Mouse (Mus musculus) limb, embryonic 10.5 days (tissue): ENCODE data around the gene Lama5. TPM values are rescaled to one million over a fixed set of nuclear protein-coding genes. Genes with fewer than 3 reads are reported as not detected.
A peak's percentile ranks its signal among the peaks of the same experiment; 100 is the strongest.

Experiments used
- DNase-seq: peaks from one replicate; pipeline ENCODE4 v3.0.0-alpha.2; 2017; ENCODE audit warnings: low spot score
- H3K27ac ChIP-seq: fragments of 300-500 bp; sonication (generic); 2 replicates; pipeline ENCODE4 v1.5.1; 2016; ENCODE audit warnings: mild to moderate bottlenecking
- H3K27me3 ChIP-seq: fragments of 300-500 bp; sonication (generic); 2 replicates; pipeline ENCODE4 v1.6.1; 2016; ENCODE audit warnings: low read depth, mild to moderate bottlenecking; ENCODE audit not compliant: poor library complexity, severe bottlenecking
- H3K36me3 ChIP-seq: fragments of 300-500 bp; sonication (generic); 2 replicates; pipeline ENCODE4 v1.6.1; 2016; ENCODE audit warnings: mild to moderate bottlenecking, moderate library complexity
- H3K4me1 ChIP-seq: fragments of 300-500 bp; sonication (generic); 2 replicates; pipeline ENCODE4 v1.6.1; 2016
- H3K4me3 ChIP-seq: fragments of 300-500 bp; sonication (generic); 2 replicates; pipeline ENCODE4 v1.5.1; 2016; ENCODE audit warnings: mild to moderate bottlenecking, moderate library complexity
- H3K9me3 ChIP-seq: fragments of 300-500 bp; sonication (generic); replicated peaks from 2 replicates; pipeline ENCODE4 v1.6.1; 2016; ENCODE audit warnings: mild to moderate bottlenecking
- WGBS: fragments of 180-500 bp; shearing (Covaris S2); methylation state at CpG from one replicate; pipeline ENCODE4 v1.1.7; 2016; 5-methylcytosine and 5-hydroxymethylcytosine counted together
- polyA plus RNA-seq: library from polyadenylated mRNA; unstranded; fragments of >200 nt; fragmentation: Nextera tagmentation; extraction: Ambion mirVana; gene quantifications from 2 replicates; pipeline ENCODE4 v1.2.1, GENCODE M21; 2016

The Lama5 gene
- polyA plus RNA-seq, 1 experiment from 2014 or later, result 18.2 TPM

DNA sequence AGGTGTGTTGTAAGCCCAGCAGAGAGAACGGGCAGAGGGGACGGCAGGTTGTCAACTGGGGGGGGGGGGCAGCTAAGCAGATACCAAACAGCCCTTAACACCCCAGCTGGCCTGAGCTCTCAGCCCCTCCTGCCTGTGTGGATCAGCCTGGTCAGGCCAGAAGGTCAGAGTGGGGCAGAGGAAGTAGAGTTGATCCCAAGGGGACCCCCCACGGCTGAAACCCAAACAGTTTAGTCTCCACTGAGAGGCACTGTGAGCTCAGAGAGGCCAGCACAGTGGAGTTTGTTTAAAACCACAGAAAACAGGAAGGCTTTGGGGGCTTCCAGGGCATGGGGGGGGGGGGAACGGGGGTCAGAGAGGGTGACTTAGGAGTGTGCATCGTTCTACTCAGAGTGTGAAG, 8.7 kb downstream of the Lama5 start:
- Histone ChIP-seq H3K27ac (peak overlapping the region; percentile 71; the same call in 1 of the 2 replicates), H3K9me3 (no peaks in the 10 kb centered on the region), H3K27me3 (no peaks in the 10 kb centered on the region), H3K36me3 (no peaks in the 10 kb centered on the region), H3K4me3 (no peak overlapping the region), H3K4me1 (peaks cover 55% of the 10 kb centered on the region)
- 69% methylated on average over 5 of the region's 5 CpGs for WGBS
- no peak for DNase-seq

DNA sequence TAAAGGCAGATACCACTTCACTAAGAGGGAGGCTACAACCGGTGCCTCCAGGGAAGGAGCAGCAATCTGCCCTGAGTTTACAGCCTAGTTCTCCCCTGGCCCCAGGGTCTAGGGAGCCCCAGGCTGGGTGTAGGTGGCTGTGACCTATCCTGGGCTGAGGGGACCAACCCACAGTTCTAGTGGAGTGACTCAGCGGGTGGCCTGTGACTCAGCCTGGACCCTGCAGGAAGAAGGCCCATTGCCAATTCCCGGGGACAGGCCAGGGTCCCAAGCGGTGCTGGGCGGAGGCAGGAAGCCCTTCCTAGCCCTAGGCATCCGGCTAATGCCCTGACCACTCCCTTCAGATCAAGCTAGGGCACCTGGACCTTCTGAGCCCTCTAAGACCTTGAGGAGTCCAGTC, 9.7 kb downstream of the Lama5 start:
- Histone ChIP-seq H3K36me3 (no peaks in the 10 kb centered on the region), H3K4me1 (peaks cover 54% of the 10 kb centered on the region), H3K9me3 (no peaks in the 10 kb centered on the region), H3K27me3 (no peaks in the 10 kb centered on the region), H3K27ac (peak overlapping the region; percentile 22; the same call in 1 of the 2 replicates), H3K4me3 (no peak overlapping the region)
- WGBS, result 80% methylated on average over 6 of the region's 6 CpGs
- no peak for DNase-seq

DNA sequence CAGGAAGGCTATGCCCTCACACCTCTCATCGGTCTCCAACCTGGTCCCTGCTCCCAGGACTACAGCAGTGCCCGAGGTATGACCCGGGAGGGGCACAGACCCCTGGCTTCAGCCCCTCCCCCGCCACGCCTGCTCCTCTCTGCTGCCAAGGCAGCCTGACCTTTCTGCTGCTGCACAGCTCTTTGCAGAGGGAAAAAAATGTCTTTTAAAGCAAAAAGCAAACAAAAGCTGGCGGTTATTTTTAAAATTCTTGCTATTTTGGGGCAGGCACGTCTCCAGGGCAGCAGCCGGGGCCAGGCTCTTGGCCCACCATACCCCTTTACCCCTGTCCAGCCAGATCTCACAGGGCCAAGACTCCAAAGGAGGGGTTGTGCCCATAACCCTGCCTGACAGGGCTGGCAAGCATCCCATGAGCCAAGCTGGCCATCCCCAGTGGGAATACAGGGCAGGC, 10.6 kb downstream of the Lama5 start:
- H3K4me1 ChIP-seq, result peaks cover 51% of the 10 kb centered on the region
- H3K36me3 ChIP-seq, result no peaks in the 10 kb centered on the region
- peak overlapping the region; percentile 38 for H3K27ac ChIP-seq
- H3K9me3 ChIP-seq, result no peaks in the 10 kb centered on the region
- H3K27me3 ChIP-seq, result no peaks in the 10 kb centered on the region
- no peak for DNase-seq
- 81% methylated on average over 8 of the region's 8 CpGs for WGBS
- no peak overlapping the region for H3K4me3 ChIP-seq

DNA sequence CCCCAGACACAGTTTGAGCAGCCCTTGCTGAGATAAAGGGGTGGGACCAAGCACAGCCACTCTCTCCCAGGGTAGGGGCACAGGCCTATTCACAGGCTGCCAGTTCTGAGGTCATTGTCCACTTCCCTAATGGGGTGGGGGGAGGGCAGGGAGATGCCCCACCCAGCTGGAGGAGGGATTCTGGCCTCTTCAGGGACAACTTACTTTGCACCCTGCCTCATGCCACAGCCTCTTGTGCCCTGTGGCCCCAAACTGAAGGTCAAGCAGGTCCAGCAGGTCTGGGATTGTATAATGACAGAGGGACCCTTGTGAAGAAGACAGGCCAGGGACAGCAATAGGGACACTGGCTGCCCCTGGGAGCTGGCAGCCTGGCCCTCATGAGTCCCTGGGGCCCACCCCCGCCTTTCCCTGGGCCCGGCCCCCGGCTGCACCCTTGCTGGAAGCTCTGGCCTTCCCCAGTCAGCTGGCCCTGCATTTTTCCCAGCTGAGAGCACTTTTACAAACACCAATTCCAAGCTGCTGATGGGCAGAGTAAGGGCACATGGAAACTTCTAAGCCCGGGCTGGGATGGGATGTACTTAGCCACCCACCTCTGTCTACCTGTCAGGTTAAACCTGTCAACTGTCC, 11.2 kb downstream of the Lama5 start:
- H3K9me3 ChIP-seq, result no peaks in the 10 kb centered on the region
- WGBS, result 92% methylated on average over 4 of the region's 4 CpGs
- H3K27ac ChIP-seq, result peak overlapping the region; percentile 38
- peaks cover 46% of the 10 kb centered on the region for H3K4me1 ChIP-seq
- DNase-seq, result no peak
- no peaks in the 10 kb centered on the region for H3K36me3 ChIP-seq
- no peaks in the 10 kb centered on the region for H3K27me3 ChIP-seq
- no peak overlapping the region for H3K4me3 ChIP-seq

DNA sequence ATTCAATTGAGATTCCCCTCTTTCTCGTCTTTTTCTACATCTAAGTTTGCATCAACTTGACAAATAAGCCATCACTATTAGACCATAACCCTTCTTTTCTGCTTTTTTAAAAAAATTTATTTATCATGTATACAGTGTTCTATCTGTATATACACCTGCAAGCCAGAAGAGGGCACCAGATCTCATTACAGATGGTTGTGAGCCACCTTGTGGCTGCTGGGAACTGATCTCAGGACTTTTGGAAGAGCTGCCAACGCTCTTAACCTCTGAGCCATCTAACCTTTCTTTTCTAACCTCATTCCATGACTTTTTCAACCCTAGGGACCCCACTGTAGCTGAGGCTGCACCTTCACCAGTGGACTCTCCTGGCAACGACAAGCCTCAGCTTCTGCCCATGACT, 13.4 kb downstream of the Lama5 start:
- Histone ChIP-seq H3K36me3 (no peaks in the 10 kb centered on the region), H3K4me3 (no peak overlapping the region), H3K27me3 (no peaks in the 10 kb centered on the region), H3K27ac (no peak overlapping the region), H3K9me3 (no peaks in the 10 kb centered on the region), H3K4me1 (peaks cover 29% of the 10 kb centered on the region)
- DNase-seq, result no peak
- WGBS, result 93% methylated on average over 3 of the region's 3 CpGs

DNA sequence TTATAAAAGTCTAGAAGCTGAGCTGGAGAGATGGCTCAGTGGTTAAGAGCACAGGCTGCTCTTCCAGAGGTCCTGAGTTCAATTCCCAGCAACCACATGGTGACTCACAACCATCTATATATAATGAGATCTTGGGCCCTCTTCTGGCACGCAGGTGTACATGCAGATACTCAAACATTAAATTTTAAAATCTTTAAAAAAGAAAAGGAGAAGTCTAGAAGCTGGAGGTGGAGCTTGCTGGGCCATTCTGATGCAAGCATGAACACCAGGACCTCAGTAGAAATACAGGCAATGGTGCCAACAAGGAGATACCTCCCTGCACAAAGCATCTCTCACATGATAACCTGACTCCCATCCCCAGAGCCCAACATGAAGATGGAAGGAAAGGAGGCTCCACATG, 16.7 kb downstream of the Lama5 start:
- no peak overlapping the region for H3K4me3 ChIP-seq
- no peaks in the 10 kb centered on the region for H3K9me3 ChIP-seq
- H3K27ac ChIP-seq, result no peak overlapping the region
- H3K36me3 ChIP-seq, result 0 out of 2 replicates have a peak, but pooled peaks cover 2% of the 10 kb centered on the region
- DNase-seq, result no peak
- H3K27me3 ChIP-seq, result no peaks in the 10 kb centered on the region
- peaks cover 11% of the 10 kb centered on the region; the same call in 1 of the 2 replicates for H3K4me1 ChIP-seq
- 88% methylated on average over 1 of the region's 1 CpGs for WGBS

DNA sequence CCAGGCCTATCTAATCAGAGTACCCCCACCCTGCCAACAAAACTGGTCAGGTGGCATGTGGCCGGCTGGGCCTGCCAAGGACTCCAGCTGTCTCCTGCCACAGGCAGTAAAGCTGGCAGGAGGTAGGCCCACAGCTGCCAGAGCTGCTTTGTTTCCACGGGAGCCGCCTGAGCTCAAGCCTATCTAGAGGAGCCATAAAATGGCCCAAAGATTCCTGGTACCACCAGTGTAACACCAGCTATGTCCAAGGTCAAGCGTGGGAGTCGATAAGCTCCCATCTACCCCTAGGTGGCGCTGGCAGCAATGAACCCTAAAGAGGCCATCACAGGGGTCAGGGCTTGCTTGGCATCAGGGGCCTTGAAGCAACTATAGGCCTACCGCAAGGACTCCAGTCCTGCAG, 17.8 kb downstream of the Lama5 start:
- DNase-seq, result peak; percentile 59
- H3K27me3 ChIP-seq, result no peaks in the 10 kb centered on the region
- 67% methylated on average over 7 of the region's 7 CpGs for WGBS
- H3K4me1 ChIP-seq, result peaks cover 11% of the 10 kb centered on the region; the same call in 1 of the 2 replicates
- no peak overlapping the region for H3K4me3 ChIP-seq
- no peaks in the 10 kb centered on the region for H3K9me3 ChIP-seq
- 0 out of 2 replicates have a peak, but pooled peaks cover 2% of the 10 kb centered on the region for H3K36me3 ChIP-seq
- no peak overlapping the region for H3K27ac ChIP-seq

DNA sequence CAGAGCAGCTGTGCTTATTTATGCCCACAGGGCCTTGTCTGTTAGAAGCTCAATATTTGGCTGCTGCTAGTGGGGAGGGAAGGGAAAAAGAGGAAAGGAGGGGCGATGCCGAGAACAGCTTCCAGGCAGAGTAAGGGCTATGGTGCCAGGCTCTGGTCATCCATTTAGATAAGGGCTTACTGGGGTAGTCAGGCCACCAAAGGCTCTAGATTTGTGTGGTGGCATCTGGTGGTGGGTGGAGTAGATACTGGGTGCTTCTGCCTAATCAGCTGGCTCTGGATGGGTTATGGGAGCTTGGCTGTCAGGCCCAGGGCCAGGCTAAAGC, 19.7 kb downstream of the Lama5 start:
- Histone ChIP-seq H3K4me3 (no peak overlapping the region), H3K27ac (no peak overlapping the region), H3K27me3 (no peaks in the 10 kb centered on the region), H3K9me3 (no peaks in the 10 kb centered on the region), H3K36me3 (0 out of 2 replicates have a peak, but pooled peaks cover 2% of the 10 kb centered on the region), H3K4me1 (peaks cover 13% of the 10 kb centered on the region; the same call in 1 of the 2 replicates)
- WGBS, result 92% methylated on average over 2 of the region's 2 CpGs
- no peak for DNase-seq

DNA sequence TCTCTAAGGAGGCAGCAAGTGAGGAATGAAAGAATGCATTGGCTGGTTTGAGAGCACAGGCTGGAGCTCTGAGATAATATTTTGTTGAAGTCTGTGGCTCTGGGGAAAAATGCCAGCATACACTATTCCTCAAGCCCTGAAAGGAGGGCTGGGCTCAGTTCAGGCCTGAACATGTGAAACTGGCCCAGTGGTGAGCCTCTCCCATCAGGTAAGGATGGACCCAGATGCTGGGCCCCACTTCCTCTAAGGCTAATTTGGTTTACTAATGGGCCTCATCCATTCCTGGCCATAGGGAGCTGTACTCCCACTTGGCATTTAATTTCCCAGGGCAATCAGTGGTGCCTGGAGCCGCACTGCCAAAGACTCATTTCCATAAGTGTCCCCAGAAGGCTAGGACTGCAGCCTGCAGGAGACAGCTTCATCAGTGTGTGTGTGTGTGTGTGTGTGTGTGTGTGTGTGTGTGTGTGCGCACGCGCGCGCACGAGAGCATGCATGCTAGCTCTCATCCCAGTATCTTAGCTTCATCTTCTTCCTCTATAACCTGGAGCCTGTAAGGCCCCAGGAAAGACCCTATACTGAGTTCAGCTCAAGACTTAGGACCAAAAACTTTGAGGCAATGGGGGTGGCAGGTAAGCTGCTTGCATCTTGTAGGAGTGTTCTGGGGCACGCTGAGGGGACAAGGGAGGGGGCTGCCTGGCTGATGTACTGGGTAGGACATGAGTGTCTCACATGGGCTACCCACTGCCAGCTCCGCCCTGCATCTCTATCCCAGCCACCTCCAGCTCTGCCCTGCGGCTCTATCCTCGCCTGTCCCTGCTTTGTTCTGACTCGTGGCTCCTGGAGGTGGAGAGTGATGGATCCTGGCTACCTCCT, 20.3 kb downstream of the Lama5 start:
- WGBS, result 91% methylated on average over 12 of the region's 12 CpGs
- DNase-seq, result no peak
- 0 out of 2 replicates have a peak, but pooled peaks cover 2% of the 10 kb centered on the region for H3K36me3 ChIP-seq

DNA sequence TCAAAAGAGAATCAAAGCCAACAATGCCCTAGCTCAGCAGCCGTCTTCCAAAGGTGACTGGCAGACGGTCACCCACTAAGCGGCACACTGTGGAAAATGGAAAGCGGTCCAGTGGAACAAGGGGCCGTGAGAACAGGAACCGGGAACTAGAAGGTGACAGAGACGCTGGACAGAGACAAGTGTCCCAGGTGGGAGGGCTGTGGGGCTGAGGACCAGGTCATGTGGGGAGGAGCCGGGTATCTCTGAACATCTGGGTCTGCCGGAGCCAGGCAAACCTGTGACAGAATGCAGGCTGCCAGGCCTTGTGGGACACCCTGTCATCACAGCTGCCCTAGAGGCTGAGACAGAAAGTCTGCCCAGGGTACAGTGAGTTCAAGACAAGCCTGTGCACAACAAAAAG, 21.2 kb downstream of the Lama5 start:
- WGBS, result 79% methylated on average over 9 of the region's 9 CpGs
- no peak overlapping the region for H3K27ac ChIP-seq
- 0 out of 2 replicates have a peak, but pooled peaks cover 2% of the 10 kb centered on the region for H3K36me3 ChIP-seq
- no peaks in the 10 kb centered on the region for H3K27me3 ChIP-seq
- DNase-seq, result no peak
- no peak overlapping the region for H3K4me3 ChIP-seq
- H3K4me1 ChIP-seq, result peaks cover 13% of the 10 kb centered on the region; the same call in 1 of the 2 replicates
- no peaks in the 10 kb centered on the region for H3K9me3 ChIP-seq

More for the DNA sequence above, 20.3 kb downstream of the Lama5 start:
- Histone ChIP-seq H3K27ac (no peak overlapping the region), H3K4me1 (peaks cover 13% of the 10 kb centered on the region; the same call in 1 of the 2 replicates), H3K9me3 (no peaks in the 10 kb centered on the region), H3K4me3 (no peak overlapping the region), H3K27me3 (no peaks in the 10 kb centered on the region)

DNA sequence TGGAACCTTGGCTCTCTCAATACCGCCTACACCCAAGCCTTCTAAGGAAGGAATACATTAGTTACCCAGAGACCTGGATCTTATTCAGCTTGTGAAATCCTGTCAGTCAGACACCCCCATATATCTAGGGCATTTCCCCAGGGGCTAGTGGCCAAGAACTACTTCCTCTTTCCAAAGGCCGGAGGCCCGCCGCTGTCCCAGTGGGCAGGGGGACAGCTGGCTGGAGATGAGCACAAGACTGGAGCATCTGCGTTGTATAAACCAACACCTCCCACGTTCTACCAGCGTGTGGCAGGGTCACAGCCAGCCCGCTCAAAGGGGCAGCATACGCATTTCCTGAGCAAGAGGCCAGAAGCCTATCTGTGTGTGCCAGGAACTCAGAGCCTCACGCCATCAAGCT, 22.9 kb downstream of the Lama5 start:
- no peak for DNase-seq
- no peaks in the 10 kb centered on the region for H3K27me3 ChIP-seq
- H3K9me3 ChIP-seq, result no peaks in the 10 kb centered on the region
- no peak overlapping the region for H3K27ac ChIP-seq
- no peak overlapping the region for H3K4me3 ChIP-seq
- H3K4me1 ChIP-seq, result peaks cover 11% of the 10 kb centered on the region; the same call in 1 of the 2 replicates
- WGBS, result 88% methylated on average over 10 of the region's 10 CpGs
- 0 out of 2 replicates have a peak, but pooled peaks cover 2% of the 10 kb centered on the region for H3K36me3 ChIP-seq

DNA sequence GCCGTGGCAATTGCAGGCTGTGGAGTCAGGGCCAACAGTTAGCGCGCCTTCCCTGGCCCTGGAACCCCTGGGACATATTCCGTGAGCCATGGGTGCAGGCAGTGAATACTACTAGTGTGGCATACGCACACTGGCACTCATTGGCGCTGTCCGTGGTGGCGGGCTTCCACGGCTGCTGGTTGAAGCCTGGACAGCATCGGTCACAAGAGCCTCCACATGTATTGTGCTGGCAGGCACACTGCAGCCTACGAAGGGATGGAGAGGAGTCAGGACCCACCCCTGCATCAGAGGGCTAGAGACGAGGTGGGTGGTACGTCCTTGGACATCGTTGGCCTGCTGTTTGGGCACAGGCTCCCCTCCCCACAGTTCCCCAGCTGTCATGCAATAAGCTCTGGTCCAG, 23.4 kb downstream of the Lama5 start:
- H3K4me1 ChIP-seq, result peaks cover 11% of the 10 kb centered on the region; the same call in 1 of the 2 replicates
- H3K27me3 ChIP-seq, result no peaks in the 10 kb centered on the region
- 96% methylated on average over 14 of the region's 14 CpGs for WGBS
- H3K27ac ChIP-seq, result no peak overlapping the region
- DNase-seq, result no peak
- 0 out of 2 replicates have a peak, but pooled peaks cover 2% of the 10 kb centered on the region for H3K36me3 ChIP-seq
- H3K4me3 ChIP-seq, result no peak overlapping the region
- H3K9me3 ChIP-seq, result no peaks in the 10 kb centered on the region

DNA sequence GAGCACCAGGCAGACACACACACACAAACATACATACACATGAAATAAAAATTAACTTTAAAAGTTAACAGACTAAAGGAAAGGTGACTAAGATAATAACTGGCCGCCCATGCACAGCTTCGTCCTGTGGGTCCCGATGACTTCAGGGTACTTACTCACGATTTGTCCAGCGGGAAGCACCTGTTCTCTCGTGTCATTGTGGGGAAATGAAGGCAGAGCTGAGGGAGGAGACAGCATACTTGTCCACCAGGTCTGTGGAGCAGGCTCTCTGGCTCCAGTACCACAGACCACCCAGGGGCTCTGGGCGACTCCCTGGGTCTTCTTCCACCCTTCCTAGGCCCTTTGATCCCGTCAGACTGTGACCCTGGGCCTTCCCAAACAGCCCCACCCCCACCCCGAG, 24.4 kb downstream of the Lama5 start:
- Histone ChIP-seq H3K36me3 (0 out of 2 replicates have a peak, but pooled peaks cover 4% of the 10 kb centered on the region), H3K27ac (no peak overlapping the region)
- WGBS, result 74% methylated on average over 9 of the region's 9 CpGs

More for the DNA sequence above, 24.4 kb downstream of the Lama5 start:
- H3K4me1 ChIP-seq, result peaks cover 14% of the 10 kb centered on the region
- DNase-seq, result no peak
- H3K27me3 ChIP-seq, result no peaks in the 10 kb centered on the region
- H3K4me3 ChIP-seq, result no peak overlapping the region
- no peaks in the 10 kb centered on the region for H3K9me3 ChIP-seq
